Mouse (Mus musculus) brain, embryonic 14.5 days (tissue): ENCODE results near the gene Casq2.

Experiments used
- CTCF ChIP-seq: fragments of 200-500 bp; IDR thresholded peaks from 2 replicates; pipeline ENCODE4 v1.5.1; 2012; ENCODE audit warnings: inconsistent platforms, mild to moderate bottlenecking, moderate library complexity, borderline replicate concordance; ENCODE audit not compliant: insufficient read depth, insufficient read length; ENCODE audit errors: extremely low read depth
- POLR2A ChIP-seq: fragments of 200-500 bp; IDR thresholded peaks from 2 replicates; pipeline ENCODE4 v1.6.1; 2012; ENCODE audit warnings: mild to moderate bottlenecking, inconsistent platforms, borderline replicate concordance; ENCODE audit not compliant: poor library complexity, insufficient read depth, insufficient read length, severe bottlenecking; ENCODE audit errors: extremely low read depth

DNA sequence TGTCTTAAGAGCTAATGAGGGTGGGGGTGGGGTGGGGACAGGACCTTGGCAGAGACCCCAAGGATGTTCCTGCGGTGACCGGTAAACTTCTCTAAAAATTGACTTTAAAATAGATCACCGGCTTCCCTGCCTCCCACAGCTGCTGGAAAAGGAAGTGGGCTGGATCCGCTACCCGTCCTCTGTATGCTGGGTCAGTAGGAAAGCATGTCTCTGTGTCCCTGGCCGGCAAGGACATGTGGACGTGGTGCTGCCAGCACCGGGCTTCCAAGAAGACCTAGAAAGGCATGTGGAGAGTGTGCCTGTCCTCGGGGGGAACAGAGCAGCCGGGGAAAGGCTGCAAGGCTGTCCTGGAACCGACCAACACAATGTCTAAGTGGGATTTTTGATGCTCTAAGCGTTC, 496 bp upstream of the Casq2 start:
- no peak for TF ChIP-seq CTCF
- no peak for TF ChIP-seq POLR2A
